Mouse (Mus musculus): Measurements from ENCODE around the gene Ppm1h. TPM values are rescaled to one million over a fixed set of nuclear protein-coding genes. Genes with fewer than 3 reads are reported as not detected.
A peak's percentile ranks its signal among the peaks of the same experiment; 100 is the strongest.

The Ppm1h gene
- polyA plus RNA-seq, 1 experiment from 2014 or later, result 13.7 TPM

- no peaks in the 10 kb centered on the region for H3K27me3 ChIP-seq (replicated peaks)
- no peaks in the 10 kb centered on the region for H3K9me3 ChIP-seq
- no peak overlapping the region for H3K4me3 ChIP-seq (replicated peaks)
- peak; percentile 31 for ATAC-seq
- peak overlapping the region; percentile 40 for H3K4me2 ChIP-seq (replicated peaks)
- H3K36me3 ChIP-seq, result no peaks in the 10 kb centered on the region
- peak overlapping the region; percentile 15 for H3K9ac ChIP-seq
- 11% methylated on average over 26 of the region's 26 CpGs for WGBS
- peak overlapping the region; percentile 90 for H3K27ac ChIP-seq
- H3K4me1 ChIP-seq (replicated peaks), result peaks cover 32% of the 10 kb centered on the region
These were observed 207.7 kb downstream of the Ppm1h start for GRCm38 (mm10) chr10:122886055-122886915.

GRCm38 (mm10) chr10:122886916-122887527 lies 208.5 kb downstream of the Ppm1h start:
- Histone ChIP-seq H3K4me3 (replicated peaks) (no peak overlapping the region), H3K36me3 (no peaks in the 10 kb centered on the region), H3K4me2 (replicated peaks) (peak overlapping the region; percentile 40; the same call in 1 of the 2 replicates), H3K9me3 (no peaks in the 10 kb centered on the region), H3K27me3 (replicated peaks) (no peaks in the 10 kb centered on the region), H3K4me1 (replicated peaks) (peaks cover 32% of the 10 kb centered on the region), H3K27ac (peak overlapping the region; percentile 90), H3K9ac (0 out of 2 replicates have a peak overlapping the region, but pooled peaks have one; percentile 15)
- 46% methylated on average over 14 of the region's 14 CpGs for WGBS
- peak; percentile 8; the same call in 1 of the 2 replicates for ATAC-seq

- H3K9ac ChIP-seq, result no peak overlapping the region
These were observed 209.1 kb downstream of the Ppm1h start for GRCm38 (mm10) chr10:122887528-122888183.

GRCm38 (mm10) chr10:122890682-122891350 lies 212.3 kb downstream of the Ppm1h start:
- H3K36me3 ChIP-seq, result no peaks in the 10 kb centered on the region
- no peak overlapping the region for H3K4me2 ChIP-seq (replicated peaks)
- H3K4me1 ChIP-seq (replicated peaks), result peaks cover 19% of the 10 kb centered on the region
- no peaks in the 10 kb centered on the region for H3K27me3 ChIP-seq (replicated peaks)
- 86% methylated on average over 14 of the region's 14 CpGs for WGBS
- no peak overlapping the region for H3K27ac ChIP-seq
- H3K4me3 ChIP-seq (replicated peaks), result no peak overlapping the region
- no peaks in the 10 kb centered on the region for H3K9me3 ChIP-seq
- no peak overlapping the region for H3K9ac ChIP-seq
- no peak for ATAC-seq

More at GRCm38 (mm10) chr10:122887528-122888183, 209.1 kb downstream of the Ppm1h start:
- Histone ChIP-seq H3K36me3 (no peaks in the 10 kb centered on the region), H3K4me1 (replicated peaks) (peaks cover 32% of the 10 kb centered on the region), H3K4me3 (replicated peaks) (no peak overlapping the region), H3K9me3 (no peaks in the 10 kb centered on the region), H3K27me3 (replicated peaks) (no peaks in the 10 kb centered on the region), H3K27ac (peak overlapping the region; percentile 90), H3K4me2 (replicated peaks) (0 out of 2 replicates have a peak overlapping the region, but pooled peaks have one; percentile 5)
- WGBS, result 41% methylated on average over 10 of the region's 10 CpGs
- ATAC-seq, result peak; percentile 77

- Histone ChIP-seq H3K9me3 (no peaks in the 10 kb centered on the region), H3K4me1 (replicated peaks) (peaks cover 16% of the 10 kb centered on the region), H3K27me3 (replicated peaks) (no peaks in the 10 kb centered on the region), H3K27ac (no peak overlapping the region), H3K36me3 (no peaks in the 10 kb centered on the region), H3K4me2 (replicated peaks) (no peak overlapping the region), H3K4me3 (replicated peaks) (no peak overlapping the region), H3K9ac (no peak overlapping the region)
- ATAC-seq, result no peak
- WGBS, result 72% methylated on average over 6 of the region's 6 CpGs
These were observed 212.9 kb downstream of the Ppm1h start for GRCm38 (mm10) chr10:122891461-122891860.

- peak; percentile 45; the same call in 1 of the 2 replicates for ATAC-seq
- no peak overlapping the region for H3K4me2 ChIP-seq (replicated peaks)
- H3K9me3 ChIP-seq, result no peaks in the 10 kb centered on the region
- no peak overlapping the region for H3K4me3 ChIP-seq (replicated peaks)
- no peak overlapping the region for H3K9ac ChIP-seq
- 71% methylated on average over 12 of the region's 12 CpGs for WGBS
- no peaks in the 10 kb centered on the region for H3K27me3 ChIP-seq (replicated peaks)
- H3K36me3 ChIP-seq, result no peaks in the 10 kb centered on the region
- peak overlapping the region; percentile 27; the same call in 1 of the 2 replicates for H3K27ac ChIP-seq
- peaks cover 5% of the 10 kb centered on the region; the same call in 1 of the 2 replicates for H3K4me1 ChIP-seq (replicated peaks)
These were observed 216.1 kb downstream of the Ppm1h start for GRCm38 (mm10) chr10:122894555-122895069.

GRCm38 (mm10) chr10:122895121-122895770 lies 216.7 kb downstream of the Ppm1h start:
- 86% methylated on average over 12 of the region's 12 CpGs for WGBS
- ATAC-seq, result 0 out of 2 replicates have a peak, but pooled peaks have one; percentile 4
- H3K9ac ChIP-seq, result no peak overlapping the region
- no peak overlapping the region for H3K4me2 ChIP-seq (replicated peaks)
- H3K27me3 ChIP-seq (replicated peaks), result no peaks in the 10 kb centered on the region
- H3K4me3 ChIP-seq (replicated peaks), result no peak overlapping the region
- H3K27ac ChIP-seq, result no peak overlapping the region
- H3K4me1 ChIP-seq (replicated peaks), result peaks cover 5% of the 10 kb centered on the region; the same call in 1 of the 2 replicates
- H3K9me3 ChIP-seq, result no peaks in the 10 kb centered on the region
- no peaks in the 10 kb centered on the region for H3K36me3 ChIP-seq

- no peaks in the 10 kb centered on the region for H3K36me3 ChIP-seq
- no peaks in the 10 kb centered on the region for H3K27me3 ChIP-seq (replicated peaks)
- H3K9me3 ChIP-seq, result no peaks in the 10 kb centered on the region
- H3K4me1 ChIP-seq (replicated peaks), result 0 out of 2 replicates have a peak, but pooled peaks cover 2% of the 10 kb centered on the region
- WGBS, result 55% methylated on average over 7 of the region's 7 CpGs
- H3K4me2 ChIP-seq (replicated peaks), result no peak overlapping the region
- H3K9ac ChIP-seq, result no peak overlapping the region
- no peak overlapping the region for H3K27ac ChIP-seq
- H3K4me3 ChIP-seq (replicated peaks), result no peak overlapping the region
- 0 out of 2 replicates have a peak, but pooled peaks have one; percentile 8 for ATAC-seq
These were observed 221.4 kb downstream of the Ppm1h start for GRCm38 (mm10) chr10:122899971-122900370.

GRCm38 (mm10) chr10:122900466-122900865 lies 221.9 kb downstream of the Ppm1h start:
- ATAC-seq, result no peak
- 0 out of 2 replicates have a peak, but pooled peaks cover 2% of the 10 kb centered on the region for H3K4me1 ChIP-seq (replicated peaks)

GRCm38 (mm10) chr10:122901379-122901778 lies 222.8 kb downstream of the Ppm1h start:
- no peaks in the 10 kb centered on the region for H3K27me3 ChIP-seq (replicated peaks)
- H3K4me2 ChIP-seq (replicated peaks), result no peak overlapping the region
- no peak overlapping the region for H3K9ac ChIP-seq
- no peaks in the 10 kb centered on the region for H3K36me3 ChIP-seq
- H3K4me1 ChIP-seq (replicated peaks), result 0 out of 2 replicates have a peak, but pooled peaks cover 2% of the 10 kb centered on the region
- H3K9me3 ChIP-seq, result no peaks in the 10 kb centered on the region
- 88% methylated on average over 5 of the region's 5 CpGs for WGBS
- no peak overlapping the region for H3K4me3 ChIP-seq (replicated peaks)
- H3K27ac ChIP-seq, result no peak overlapping the region
- no peak for ATAC-seq

More at GRCm38 (mm10) chr10:122900466-122900865, 221.9 kb downstream of the Ppm1h start:
- Histone ChIP-seq H3K36me3 (no peaks in the 10 kb centered on the region), H3K4me3 (replicated peaks) (no peak overlapping the region), H3K9me3 (no peaks in the 10 kb centered on the region), H3K9ac (no peak overlapping the region), H3K4me2 (replicated peaks) (no peak overlapping the region), H3K27me3 (replicated peaks) (no peaks in the 10 kb centered on the region), H3K27ac (no peak overlapping the region)
- WGBS, result 81% methylated on average over 1 of the region's 1 CpGs

Measured in intestine, embryonic 15.5 days (tissue).